Mouse (Mus musculus): ENCODE measurements at regions not wholly inside any gene's neighbourhood (a gene's known extent, or its start where the extent isn't known, plus 50 kb on each side); places are given as distances from the start of the nearest gene placed in this dataset.

GRCm38 (mm10) chr4:131014301-131015081 lies 70.3 kb downstream of the Matn1 start:
- no peak for DNase-seq

GRCm38 (mm10) chr4:131015156-131015555 lies 71.0 kb downstream of the Matn1 start:
- no peak for DNase-seq

- peak in 1 of 2 experiments; percentile 13 for DNase-seq
Measured at GRCm38 (mm10) chr4:131023601-131024000, 79.4 kb downstream of the Matn1 start.

- peak in 1 of 2 experiments; percentile 10 for DNase-seq
Measured at GRCm38 (mm10) chr4:131036292-131036691, 92.1 kb downstream of the Matn1 start.

GRCm38 (mm10) chr4:131037179-131037578 lies 93.0 kb downstream of the Matn1 start:
- DNase-seq, result no peak

GRCm38 (mm10) chr4:131039686-131040085 lies 95.5 kb downstream of the Matn1 start:
- DNase-seq, result no peak

GRCm38 (mm10) chr4:131041210-131041609 lies 97.0 kb downstream of the Matn1 start:
- no peak for DNase-seq

- no peak for DNase-seq
Measured at GRCm38 (mm10) chr4:131046101-131046500, 101.9 kb downstream of the Matn1 start.

- no peak for DNase-seq
Measured at GRCm38 (mm10) chr4:131046969-131047650, 102.9 kb downstream of the Matn1 start.

- DNase-seq, result no peak
Measured at GRCm38 (mm10) chr4:131056293-131056692, 112.1 kb downstream of the Matn1 start.

GRCm38 (mm10) chr4:131059572-131059971 lies 115.4 kb downstream of the Matn1 start:
- DNase-seq, result no peak

- DNase-seq, result no peak
Measured at GRCm38 (mm10) chr4:131060191-131060680, 116.1 kb downstream of the Matn1 start.

- DNase-seq, result no peak
Measured at GRCm38 (mm10) chr4:131060706-131061105, 116.5 kb downstream of the Matn1 start.

GRCm38 (mm10) chr4:131062592-131062991 lies 118.4 kb downstream of the Matn1 start:
- no peak for DNase-seq

GRCm38 (mm10) chr4:131066186-131066939 lies 122.2 kb downstream of the Matn1 start:
- DNase-seq, result no peak

- DNase-seq, result no peak
Measured at GRCm38 (mm10) chr4:131070566-131070965, 126.4 kb downstream of the Matn1 start.

- DNase-seq, result no peak
Measured at GRCm38 (mm10) chr4:131072623-131073022, 128.4 kb downstream of the Matn1 start.

GRCm38 (mm10) chr4:131073420-131073819 lies 129.2 kb downstream of the Matn1 start:
- DNase-seq, result peak; percentile 16 to 24

- no peak for DNase-seq
Measured at GRCm38 (mm10) chr4:131075326-131075932, 131.2 kb downstream of the Matn1 start.

- DNase-seq, result no peak
Measured at GRCm38 (mm10) chr4:131076628-131077027, 132.4 kb downstream of the Matn1 start.

- DNase-seq, result no peak
Measured at GRCm38 (mm10) chr4:131080113-131080512, 135.9 kb downstream of the Matn1 start.

GRCm38 (mm10) chr4:131083405-131083804 lies 139.2 kb downstream of the Matn1 start:
- DNase-seq, result no peak

GRCm38 (mm10) chr4:131097421-131097820 lies 153.2 kb downstream of the Matn1 start:
- no peak for DNase-seq
